Mouse (Mus musculus) forebrain, embryonic 10.5 days (tissue): ENCODE data around the gene Cfap44. TPM values are rescaled to one million over a fixed set of nuclear protein-coding genes. Genes with fewer than 3 reads are reported as not detected.
A peak's percentile ranks its signal among the peaks of the same experiment; 100 is the strongest.

Experiments used
- DNase-seq: peaks from one replicate; pipeline ENCODE4 v3.0.0-alpha.2; 2017; ENCODE audit warnings: low spot score; ENCODE audit errors: extremely low spot score
- H3K27ac ChIP-seq: fragments of 300-500 bp; sonication (generic); 2 replicates; pipeline ENCODE4 v1.5.1; 2016; ENCODE audit warnings: mild to moderate bottlenecking
- H3K27me3 ChIP-seq: fragments of 300-500 bp; sonication (generic); 2 replicates; pipeline ENCODE4 v1.6.1; 2016; ENCODE audit warnings: mild to moderate bottlenecking; ENCODE audit not compliant: poor library complexity, severe bottlenecking
- H3K36me3 ChIP-seq: fragments of 300-500 bp; sonication (generic); replicated peaks from 2 replicates; pipeline ENCODE4 v1.6.1; 2016; ENCODE audit warnings: mild to moderate bottlenecking, moderate library complexity
- H3K4me1 ChIP-seq: fragments of 300-500 bp; sonication (generic); 2 replicates; pipeline ENCODE4 v1.6.1; 2016
- H3K4me3 ChIP-seq: fragments of 300-500 bp; sonication (generic); 2 replicates; pipeline ENCODE4 v1.5.1; 2016; ENCODE audit warnings: mild to moderate bottlenecking, moderate library complexity
- H3K9me3 ChIP-seq: fragments of 300-500 bp; sonication (generic); 2 replicates; pipeline ENCODE4 v1.6.1; 2016; ENCODE audit warnings: mild to moderate bottlenecking, moderate library complexity
- WGBS: fragments of 180-500 bp; shearing (Covaris S2); methylation state at CpG from one replicate; pipeline ENCODE4 v1.1.7; 2016; 5-methylcytosine and 5-hydroxymethylcytosine counted together
- polyA plus RNA-seq: library from polyadenylated mRNA; unstranded; fragments of >200 nt; fragmentation: Nextera tagmentation; extraction: Ambion mirVana; gene quantifications from 2 replicates; pipeline ENCODE4 v1.2.1, GENCODE M21; 2016

The Cfap44 gene
- polyA plus RNA-seq, 1 experiment from 2014 or later = 0.45 TPM

DNA sequence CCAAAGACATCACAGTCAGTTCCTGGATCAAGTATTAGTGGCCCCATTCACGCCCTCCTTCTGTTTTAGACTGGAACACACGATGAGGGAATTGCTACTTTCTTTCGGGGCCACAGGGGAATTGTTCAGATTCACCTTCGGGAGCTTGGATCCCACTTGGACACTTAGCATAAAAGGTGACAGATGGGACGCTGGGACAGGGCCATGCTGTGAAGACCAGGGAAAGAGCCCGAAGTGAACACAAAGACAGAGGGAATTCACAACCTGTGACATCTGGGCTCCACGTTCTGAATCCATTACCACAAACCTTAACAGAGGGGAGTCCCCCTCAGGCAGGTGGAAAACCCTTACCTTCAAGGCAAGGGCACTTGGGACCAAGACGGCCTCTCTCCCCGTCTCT is 135.6 kb downstream of the Cfap44 start:
- peaks cover 96% of the 10 kb centered on the region for H3K4me1 ChIP-seq
- H3K4me3 ChIP-seq = peak overlapping the region; percentile 46
- peaks cover 35% of the 10 kb centered on the region for H3K36me3 ChIP-seq
- 5% methylated on average over 9 of the region's 9 CpGs for WGBS
- H3K27me3 ChIP-seq = peaks cover 18% of the 10 kb centered on the region
- H3K27ac ChIP-seq = peak overlapping the region; percentile 90
- peak; percentile 59 for DNase-seq
- peaks cover 17% of the 10 kb centered on the region for H3K9me3 ChIP-seq

DNA sequence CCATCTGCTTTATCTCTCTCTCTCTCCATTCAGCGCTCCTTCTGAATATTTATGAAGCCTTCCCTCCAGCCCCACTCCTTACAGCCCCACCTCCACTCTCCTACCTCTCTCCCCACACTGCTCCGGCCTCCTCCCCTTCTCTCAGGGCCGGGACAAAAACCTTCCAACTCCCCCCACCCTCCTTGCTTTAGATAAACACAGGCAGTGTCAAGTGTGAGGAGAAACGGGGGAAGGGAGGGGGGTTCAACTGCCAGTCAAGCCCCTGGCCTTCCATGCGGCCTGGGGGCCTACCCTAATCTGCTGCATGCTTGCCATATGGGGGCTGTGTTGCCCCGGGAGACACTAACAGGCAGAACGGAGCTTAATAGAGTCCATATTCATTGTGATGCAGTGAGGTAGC is 136.2 kb downstream of the Cfap44 start:
- peak overlapping the region; percentile 46 for H3K4me3 ChIP-seq
- peaks cover 18% of the 10 kb centered on the region for H3K27me3 ChIP-seq
- H3K4me1 ChIP-seq = peaks cover 100% of the 10 kb centered on the region
- peak overlapping the region; percentile 90 for H3K27ac ChIP-seq
- peak; percentile 95 for DNase-seq
- H3K9me3 ChIP-seq = peaks cover 17% of the 10 kb centered on the region
- H3K36me3 ChIP-seq = peaks cover 41% of the 10 kb centered on the region
- 0% methylated on average over 7 of the region's 7 CpGs for WGBS

DNA sequence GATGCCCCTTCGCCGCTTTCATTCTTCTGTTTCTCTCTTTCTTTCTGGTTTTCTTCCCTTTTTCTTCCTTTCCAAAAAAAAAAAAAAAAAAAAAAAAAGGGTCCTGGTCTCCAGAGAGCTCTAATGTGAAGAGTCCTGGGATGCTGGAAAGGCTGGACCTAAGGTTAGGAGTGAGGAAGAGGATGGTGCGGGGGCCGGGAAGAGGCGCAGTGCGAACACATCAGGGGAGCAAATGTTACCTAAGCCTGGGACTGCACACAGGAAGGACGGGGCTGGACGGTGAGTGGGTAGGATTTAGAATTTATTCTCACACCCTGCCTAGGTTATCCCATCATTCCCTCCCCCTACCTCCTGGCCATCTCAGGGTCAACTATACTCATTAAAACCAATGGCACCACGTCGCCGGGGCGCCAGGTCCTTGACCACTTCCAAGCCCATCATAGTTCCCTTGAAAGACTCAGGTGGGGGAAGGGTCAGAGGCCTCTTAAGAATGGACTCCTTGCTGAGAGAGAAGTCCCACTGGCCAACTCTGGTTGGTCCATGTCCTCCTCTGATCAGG is 136.7 kb downstream of the Cfap44 start:
- Histone ChIP-seq H3K4me3 (peak overlapping the region; percentile 46), H3K36me3 (peaks cover 46% of the 10 kb centered on the region), H3K27me3 (peaks cover 18% of the 10 kb centered on the region), H3K27ac (peak overlapping the region; percentile 90), H3K4me1 (peaks cover 100% of the 10 kb centered on the region), H3K9me3 (peaks cover 17% of the 10 kb centered on the region)
- WGBS = 9% methylated on average over 12 of the region's 12 CpGs
- peak; percentile 59 for DNase-seq

Other genes starting within 250 kb of the Cfap44 start
- gene Usf3, start 221.6 kb upstream of the Cfap44 start, polyA plus RNA-seq = 2.4 and 2.8 TPM in 2 replicates
- gene Sidt1, start 61.6 kb upstream of the Cfap44 start, polyA plus RNA-seq = 0.15 and 0.18 TPM in 2 replicates
- 32.4 and 35.9 TPM in 2 replicates for gene Spice1, start 47.7 kb upstream of the Cfap44 start, polyA plus RNA-seq
- 25.9 TPM in 2 replicates for gene Boc, start 164.1 kb downstream of the Cfap44 start, polyA plus RNA-seq